Mouse (Mus musculus) megakaryocyte, embryonic 14.5 days (primary cell): ENCODE results near the gene Gm10337.

ENCODE experiments used
- FLI1 ChIP-seq: IDR thresholded peaks from 2 replicates; pipeline ENCODE4 v1.6.1; 2012; ENCODE audit warnings: low read length, inconsistent platforms, mixed read lengths
- GATA1 ChIP-seq: IDR thresholded peaks from 3 replicates; pipeline ENCODE4 v1.6.1; 2012; ENCODE audit warnings: mixed read lengths, low read length, inconsistent platforms, borderline replicate concordance

- TF ChIP-seq GATA1 = no peak
- TF ChIP-seq FLI1 = no peak
Observed at GRCm38 (mm10) chr15:102507561-102507960, 4.0 kb downstream of the Gm10337 start.
